Mouse (Mus musculus): Measurements from ENCODE around the gene Cblc.

GRCm38 (mm10) chr7:19741329-19742031, 55.1 kb downstream of the Cblc start:
- TF ChIP-seq CTCF (IDR thresholded peaks at IDR 0.05; ENCODE audit: borderline replicate concordance, control insufficient read depth, extremely low read depth, insufficient read depth, low read length, poor library complexity), result no peak
- no peak for TF ChIP-seq POLR2A (IDR thresholded peaks at IDR 0.05; ENCODE audit: control insufficient read depth, extremely low read depth, insufficient read depth, low read length, poor library complexity)

Measured in thymus, adult 2 months (tissue).